Mouse (Mus musculus): ENCODE data around the gene Arl5b.

The Arl5b gene

DNA sequence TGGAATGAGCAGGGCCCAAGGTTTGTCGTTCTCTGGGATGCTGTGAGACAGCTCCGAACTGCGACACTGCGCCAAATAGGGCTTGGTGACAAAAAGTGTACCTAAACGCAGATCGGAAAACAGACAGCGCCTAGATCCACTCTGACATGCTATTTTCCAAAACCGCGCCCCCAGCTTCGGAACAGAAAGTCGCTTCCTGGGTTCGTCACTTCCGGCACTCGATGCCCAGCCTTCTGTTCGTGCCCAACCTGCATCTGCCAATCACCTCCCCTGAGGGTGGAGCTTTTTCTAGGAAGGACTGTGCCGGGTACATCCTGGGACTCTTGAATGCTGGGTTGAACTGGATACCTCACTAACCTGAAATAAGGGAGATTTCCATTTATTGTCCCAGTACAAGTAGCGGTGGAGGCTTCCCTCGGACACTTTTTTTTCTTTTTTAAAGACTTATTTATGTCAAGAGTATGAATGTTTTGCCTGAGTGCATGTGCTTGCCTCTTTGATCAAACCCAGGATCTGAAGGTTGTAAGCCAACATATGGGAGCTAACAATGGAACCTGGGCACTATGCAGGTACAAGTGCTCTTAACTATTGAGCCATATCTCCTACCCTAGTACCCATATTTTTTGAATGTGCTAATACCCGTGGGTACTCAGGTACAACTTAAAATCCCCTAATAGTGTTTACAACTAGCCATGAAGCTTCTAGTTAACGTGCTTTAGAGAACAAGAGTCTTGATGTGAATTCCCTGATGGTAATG lies at the start of gene Arl5b:
Arl5b (plus strand) TSS at position 279 of the 757 bp plus-strand sequence.
- DNase-seq (ENCODE audit: low spot score in 2 of 2) = peak; percentile 83 to 87

- no peak for DNase-seq (ENCODE audit: low spot score in 2 of 2)
Observed at GRCm38 (mm10) chr2:15007531-15007930, 41.7 kb upstream of the Arl5b start.

GRCm38 (mm10) chr2:15008072-15008471 lies 41.1 kb upstream of the Arl5b start:
- DNase-seq (ENCODE audit: low spot score in 2 of 2) = no peak

GRCm38 (mm10) chr2:15026817-15027216 lies 22.4 kb upstream of the Arl5b start:
- no peak for DNase-seq (ENCODE audit: low spot score in 2 of 2)

GRCm38 (mm10) chr2:15027816-15028215 lies 21.4 kb upstream of the Arl5b start:
- DNase-seq (ENCODE audit: low spot score in 2 of 2) = no peak

GRCm38 (mm10) chr2:15038705-15039104 lies 10.5 kb upstream of the Arl5b start:
- no peak for DNase-seq (ENCODE audit: low spot score in 2 of 2)

DNA sequence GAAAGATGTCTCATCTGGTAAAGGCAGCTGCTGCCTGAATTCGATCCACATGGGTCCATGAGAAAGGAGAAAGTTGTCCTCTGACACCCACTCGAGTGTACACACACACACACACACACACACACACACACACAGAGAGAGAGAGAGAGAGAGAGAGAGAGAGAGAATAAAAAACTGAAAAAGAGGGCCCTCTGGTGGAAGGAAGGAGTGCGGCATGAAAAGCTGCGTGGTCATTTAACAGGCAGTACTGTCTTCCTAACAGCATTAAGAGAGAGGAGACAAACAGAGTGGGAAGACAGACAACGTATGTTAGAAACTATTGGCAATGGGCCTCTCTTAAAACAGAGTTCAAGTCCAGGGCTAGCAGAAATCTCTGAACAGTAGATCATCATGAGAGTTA lies 8.9 kb upstream of the Arl5b start:
- DNase-seq (ENCODE audit: low spot score in 2 of 2) = peak in 1 of 2 experiments; percentile 17

DNA sequence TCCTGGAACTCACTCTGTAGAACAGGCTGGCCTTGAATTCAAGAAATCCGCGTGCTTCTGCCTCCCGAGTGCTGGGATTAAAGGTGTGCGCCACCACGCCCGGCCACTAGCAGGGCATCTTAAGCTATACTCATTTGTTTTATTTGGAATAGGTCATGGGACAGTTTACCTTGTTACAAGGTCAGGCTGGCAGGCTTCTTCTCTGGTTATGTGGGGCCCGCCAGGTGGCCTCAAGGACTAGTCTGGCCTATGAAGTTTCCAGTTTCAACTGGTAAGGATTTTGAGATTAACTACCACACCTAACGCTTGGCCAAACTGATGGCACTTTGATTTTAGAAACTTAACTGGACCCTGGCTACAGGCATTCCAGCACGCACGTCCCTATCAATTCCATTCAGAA lies 5.3 kb downstream of the Arl5b start:
- DNase-seq (ENCODE audit: low spot score in 2 of 2) = no peak

- DNase-seq (ENCODE audit: low spot score in 2 of 2) = peak; percentile 95 to 96
Observed at GRCm38 (mm10) chr2:15054945-15055637, 5.9 kb downstream of the Arl5b start, which contains the start of gene Nsun6. Gene Nsun6, minus strand, starts transcription at chr2:15055069.

DNA sequence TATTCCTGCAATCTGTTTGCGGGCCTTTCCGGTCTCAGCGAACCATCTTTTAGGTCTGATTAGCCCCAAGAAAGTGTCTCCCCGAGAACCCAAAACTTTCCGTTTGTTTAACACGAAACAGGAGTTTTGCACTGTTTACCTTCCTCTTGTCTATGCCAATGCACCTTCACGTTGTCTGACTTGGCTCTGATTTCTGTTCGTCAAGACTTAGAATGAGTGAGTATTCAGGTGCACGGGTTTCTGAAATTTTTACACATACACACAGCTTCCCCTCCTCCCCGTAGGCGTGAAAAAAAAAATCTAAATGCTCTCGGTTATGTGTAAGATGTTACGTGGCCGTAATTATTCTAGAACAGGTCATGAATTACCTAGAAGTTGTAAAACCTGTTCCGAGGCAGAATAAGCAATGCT lies 6.6 kb downstream of the Arl5b start:
- DNase-seq (ENCODE audit: low spot score in 2 of 2) = peak; percentile 27 to 34

- no peak for DNase-seq (ENCODE audit: low spot score in 2 of 2)
Observed at GRCm38 (mm10) chr2:15058227-15058626, 9.0 kb downstream of the Arl5b start.

GRCm38 (mm10) chr2:15060856-15061255 lies 11.7 kb downstream of the Arl5b start:
- no peak for DNase-seq (ENCODE audit: low spot score in 2 of 2)

- DNase-seq (ENCODE audit: low spot score in 2 of 2) = no peak
Observed at GRCm38 (mm10) chr2:15063815-15064214, 14.6 kb downstream of the Arl5b start.

DNA sequence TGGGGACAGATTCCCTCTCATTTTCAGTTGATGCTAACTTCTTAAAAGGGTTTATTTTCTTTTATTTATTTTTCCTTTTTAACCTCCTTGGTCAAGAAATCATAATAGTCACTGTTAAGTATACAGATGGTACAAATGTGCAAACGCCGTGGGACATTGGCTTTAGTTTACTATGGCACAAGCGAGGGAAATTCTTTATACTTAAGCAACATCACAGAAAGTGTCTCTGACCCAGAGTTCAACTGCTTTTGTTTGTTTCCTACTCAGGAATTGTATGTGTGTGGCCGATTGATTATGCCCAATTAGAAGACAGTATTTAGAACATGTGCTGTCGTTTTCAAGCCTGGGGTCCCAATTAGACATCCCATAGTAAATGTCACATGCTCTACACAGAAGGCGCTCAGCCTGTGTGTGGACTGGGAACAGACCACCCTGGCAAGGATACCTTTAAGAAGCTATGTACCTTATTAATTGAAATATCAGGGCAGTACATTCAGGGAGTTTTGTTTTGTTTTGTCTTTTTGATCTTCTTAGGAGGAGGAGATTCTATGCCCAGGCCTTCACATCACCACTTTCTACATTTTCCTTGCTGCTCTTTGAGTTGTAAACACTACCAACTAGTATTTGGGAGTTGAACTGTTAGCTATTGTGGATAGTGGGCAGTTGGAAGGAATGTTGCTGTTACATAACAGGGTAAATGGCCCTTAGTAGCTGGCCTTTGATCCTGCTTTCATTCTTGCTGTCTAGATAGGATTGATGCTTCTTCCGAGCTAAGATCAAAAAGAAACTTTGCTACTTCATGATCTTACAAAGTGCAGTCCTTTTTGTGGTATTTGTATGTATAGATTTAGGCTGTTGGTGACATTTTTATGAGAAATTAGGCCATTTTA lies 15.4 kb downstream of the Arl5b start:
- DNase-seq (ENCODE audit: low spot score in 2 of 2) = no peak

DNA sequence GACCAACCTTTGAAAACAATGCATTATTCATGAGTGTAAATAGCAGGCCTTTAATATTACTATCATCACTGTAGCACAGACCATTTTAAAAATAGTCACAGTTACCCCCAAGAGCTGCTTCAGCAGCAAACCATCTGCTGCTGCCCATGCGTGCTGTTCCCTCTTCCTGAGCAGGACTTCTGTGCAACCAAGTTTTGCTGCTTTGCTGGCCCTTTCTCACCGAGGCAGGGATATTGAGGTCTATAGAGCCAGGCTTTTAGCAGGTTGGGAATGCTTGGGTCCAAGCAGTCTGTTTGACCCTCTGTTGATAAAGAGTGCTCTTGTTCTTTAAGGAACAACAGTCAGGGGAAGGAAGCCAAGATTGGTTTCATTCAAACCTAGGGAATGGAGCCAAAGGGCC lies 16.3 kb downstream of the Arl5b start:
- DNase-seq (ENCODE audit: low spot score in 2 of 2) = no peak

DNA sequence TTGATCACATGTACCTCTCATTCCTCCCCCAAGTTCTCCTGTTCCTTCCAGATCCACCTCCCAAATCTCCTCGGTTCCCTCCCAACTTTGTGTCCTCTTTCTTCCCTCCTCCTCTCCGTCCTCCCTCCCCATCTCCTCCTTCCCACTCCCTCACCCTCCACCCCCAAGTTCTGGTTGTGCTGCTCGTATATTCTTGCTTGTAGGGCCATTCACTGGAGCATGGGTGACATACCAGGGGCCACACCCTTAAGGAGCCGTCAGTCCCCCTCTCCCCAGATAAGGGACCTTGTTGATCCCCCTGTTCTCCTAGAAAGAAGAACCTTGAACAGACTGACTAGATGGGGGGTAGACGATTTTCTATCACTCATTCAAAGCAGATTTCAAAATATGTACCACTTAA lies 17.9 kb downstream of the Arl5b start:
- DNase-seq (ENCODE audit: low spot score in 2 of 2) = no peak

DNA sequence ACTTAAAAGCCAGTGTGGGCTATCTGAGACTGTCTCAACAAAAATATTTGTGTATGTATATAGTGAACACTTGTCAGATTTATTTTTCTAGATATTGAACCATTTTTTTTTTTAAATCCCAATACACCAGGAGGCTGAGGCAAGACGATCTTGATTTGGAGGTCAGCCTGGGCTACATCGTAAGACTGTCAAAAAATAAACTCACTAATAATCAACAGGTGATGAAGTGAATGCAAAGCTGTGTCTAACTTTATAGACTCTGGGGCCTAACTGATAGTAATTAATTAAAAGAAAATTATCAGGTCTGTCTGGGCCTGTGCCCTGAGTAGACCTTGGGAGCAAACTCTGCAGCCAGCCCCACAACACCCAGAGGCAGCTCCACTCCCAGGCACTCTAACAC lies 34.5 kb downstream of the Arl5b start:
- DNase-seq (ENCODE audit: low spot score in 2 of 2) = no peak

GRCm38 (mm10) chr2:15087308-15087707 lies 38.1 kb downstream of the Arl5b start:
- no peak for DNase-seq (ENCODE audit: low spot score in 2 of 2)

- no peak for DNase-seq (ENCODE audit: low spot score in 2 of 2)
Observed at GRCm38 (mm10) chr2:15096514-15097090, 47.4 kb downstream of the Arl5b start.

DNA sequence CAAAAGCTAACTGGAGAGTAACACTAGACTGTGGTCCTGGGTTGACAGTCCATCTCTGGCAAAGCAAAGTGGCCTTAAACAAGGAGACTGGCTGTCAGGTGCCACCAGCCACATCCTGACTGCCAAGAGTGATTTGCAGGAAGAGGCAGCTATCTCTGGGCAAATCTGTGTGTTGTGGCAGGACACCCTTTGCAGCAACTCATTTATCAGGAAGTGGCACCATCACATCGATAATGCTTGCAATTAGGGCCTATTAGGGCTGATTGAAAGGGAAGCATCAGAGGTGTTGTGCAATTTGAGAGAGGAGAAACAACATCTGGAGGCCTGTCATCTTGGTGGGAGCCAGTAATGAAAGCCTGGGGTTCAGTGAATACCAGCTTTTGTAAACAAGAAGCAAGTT lies 55.2 kb downstream of the Arl5b start:
- no peak for DNase-seq (ENCODE audit: low spot score in 2 of 2)

DNA sequence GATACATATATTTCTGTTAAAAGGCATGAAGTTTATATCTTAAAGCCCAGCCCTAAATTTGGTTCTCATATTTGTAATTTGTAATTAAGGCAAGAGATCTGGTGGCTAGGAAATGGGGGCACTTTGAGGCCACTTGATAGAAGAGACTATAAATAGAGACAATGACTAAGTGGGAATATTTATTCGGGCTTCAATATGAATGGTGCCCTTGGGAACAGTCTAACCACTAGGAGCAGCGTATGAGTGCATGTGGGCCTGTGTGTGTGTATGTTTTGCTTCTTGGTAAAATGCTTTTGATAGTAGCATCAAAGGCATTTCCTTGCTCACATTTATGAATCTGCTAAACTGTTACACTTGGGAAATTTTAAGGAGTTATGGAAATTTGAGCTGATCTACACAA lies 62.1 kb downstream of the Arl5b start:
- no peak for DNase-seq (ENCODE audit: low spot score in 2 of 2)

All from natural killer cell, adult 2 months (primary cell).